Mouse (Mus musculus): ENCODE data around the gene Eci3.
"Not testable (repeated sequence)": the region's sequence is repeated elsewhere in the genome, so short reads cannot be mapped to it uniquely, and the experiment has no call there.

DNA sequence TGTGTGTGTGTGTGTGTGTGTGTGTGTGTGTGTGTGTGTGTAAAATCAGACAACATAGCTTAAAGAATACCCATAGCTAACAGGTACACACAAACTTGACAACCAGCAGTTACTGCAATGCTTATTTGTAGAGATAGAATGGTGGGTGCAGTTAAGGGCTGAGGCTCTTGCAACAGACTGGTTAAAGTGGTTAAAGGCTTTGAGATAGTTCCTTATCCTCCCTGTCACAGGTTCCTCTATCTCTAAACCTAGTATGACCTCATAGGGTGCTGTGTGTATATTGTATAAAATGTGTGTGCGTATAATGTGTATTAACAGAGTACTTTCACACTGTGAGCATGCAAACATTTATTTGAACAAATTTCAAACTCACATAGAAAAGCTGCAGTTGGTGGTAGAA lies 19.9 kb upstream of the Eci3 start:
- not testable (repeated sequence) for TF ChIP-seq CTCF (IDR thresholded peaks at IDR 0.05; ENCODE audit: control insufficient read depth, insufficient read depth, insufficient replicate concordance, low read depth, low read length); POLR2A (IDR thresholded peaks at IDR 0.05; ENCODE audit: control insufficient read depth, low read depth, low read length)

All from testis, adult 2 months (tissue).